Mouse (Mus musculus) large intestine, adult 2 months (tissue): ENCODE data around the gene Ndufa5. TPM values are rescaled to one million over a fixed set of nuclear protein-coding genes. Genes with fewer than 3 reads are reported as not detected.

Source experiments
- DNase-seq: peaks from one replicate; pipeline ENCODE4 v3.0.0-alpha.2; 2012; ENCODE audit warnings: low read depth, low spot score
- WGBS: fragments of 180-500 bp; shearing (Covaris S2); methylation state at CpG from one replicate; pipeline ENCODE4 v1.1.7; 2018; 5-methylcytosine and 5-hydroxymethylcytosine counted together
- polyA plus RNA-seq: library from polyadenylated mRNA; depleted of rRNA; stranded (reverse); fragments of >200 nt; gene quantifications from 2 replicates; pipeline ENCODE4 v1.2.3, GENCODE M21; 2012; rRNA removed

Gene Ndufa5
- polyA plus RNA-seq, 1 experiment: 3.9 TPM

GRCm38 (mm10) chr6:24530166-24530565 lies 2.4 kb upstream of the Ndufa5 start:
- DNase-seq: no peak
- 14% methylated on average over 4 of the region's 4 CpGs for WGBS

- WGBS: 30% methylated on average over 2 of the region's 2 CpGs
- no peak for DNase-seq
Measured at GRCm38 (mm10) chr6:24528064-24528243, 141 bp upstream of the Ndufa5 start, which contains the start of gene Asb15. Gene Asb15, plus strand, starts transcription at chr6:24528144.

GRCm38 (mm10) chr6:24525705-24526104 lies 2.1 kb downstream of the Ndufa5 start:
- WGBS: 81% methylated on average over 3 of the region's 3 CpGs
- DNase-seq: no peak

GRCm38 (mm10) chr6:24516197-24516596 lies 11.6 kb downstream of the Ndufa5 start:
- no peak for DNase-seq
- 42% methylated on average over 2 of the region's 2 CpGs for WGBS

- no peak for DNase-seq
Measured at GRCm38 (mm10) chr6:24514552-24515284, 13.1 kb downstream of the Ndufa5 start, which contains the start of gene Iqub. Gene Iqub, minus strand, starts transcription at chr6:24515067.

GRCm38 (mm10) chr6:24504141-24504540 lies 23.7 kb downstream of the Ndufa5 start:
- no peak for DNase-seq
- 72% methylated on average over 2 of the region's 2 CpGs for WGBS

More at GRCm38 (mm10) chr6:24514552-24515284, 13.1 kb downstream of the Ndufa5 start, which contains the start of gene Iqub:
- 28% methylated on average over 13 of the region's 13 CpGs for WGBS

GRCm38 (mm10) chr6:24490341-24490740 lies 37.5 kb downstream of the Ndufa5 start:
- DNase-seq: no peak
- WGBS: 13% methylated on average over 1 of the region's 1 CpGs

- WGBS: 68% methylated on average over 5 of the region's 5 CpGs
- DNase-seq: no peak
Measured at GRCm38 (mm10) chr6:24486530-24486929, 41.3 kb downstream of the Ndufa5 start.

- no peak for DNase-seq
- 68% methylated on average over 1 of the region's 1 CpGs for whole genome bisulfite sequencing
Measured at GRCm38 (mm10) chr6:24470571-24471132, 57.2 kb downstream of the Ndufa5 start.

GRCm38 (mm10) chr6:24470135-24470534 lies 57.7 kb downstream of the Ndufa5 start:
- WGBS: 89% methylated on average over 2 of the region's 2 CpGs
- no peak for DNase-seq

Other genes starting within 250 kb of the Ndufa5 start
- 0.02 and 0.04 TPM in 2 replicates for gene Iqub, start 12.9 kb downstream of the Ndufa5 start, polyA plus RNA-seq
- not detected in 2 replicates for gene Asb15, start 131 bp upstream of the Ndufa5 start, polyA plus RNA-seq
- not detected in 2 replicates for gene Lmod2, start 69.7 kb upstream of the Ndufa5 start, polyA plus RNA-seq
- gene Wasl, start 137.0 kb upstream of the Ndufa5 start, polyA plus RNA-seq: 16.9 and 45.3 TPM in 2 replicates
- gene Hyal6, start 205.2 kb upstream of the Ndufa5 start, polyA plus RNA-seq: not detected in 2 replicates
- gene Hyal4, start 220.3 kb upstream of the Ndufa5 start, polyA plus RNA-seq: not detected in 2 replicates